Mouse (Mus musculus): ENCODE data around the gene Mrpl38.

- TF ChIP-seq POLR2A (IDR thresholded peaks at IDR 0.05; ENCODE audit: low read depth, low read length), result no peak
- TF ChIP-seq CTCF (IDR thresholded peaks at IDR 0.05; ENCODE audit: borderline replicate concordance, insufficient read depth, low read length), result no peak
Observed at GRCm38 (mm10) chr11:116100385-116100784, 38.3 kb downstream of the Mrpl38 start.
